Mouse (Mus musculus) cerebellum, adult 2 months (tissue): Measurements from ENCODE around the gene Tcf19. TPM values are rescaled to one million over a fixed set of nuclear protein-coding genes. Genes with fewer than 3 reads are reported as not detected.
A peak's percentile ranks its signal among the peaks of the same experiment; 100 is the strongest.
"Not testable (repeated sequence)": the region's sequence is repeated elsewhere in the genome, so short reads cannot be mapped to it uniquely, and the experiment has no call there.

Source experiments
- DNase-seq, 2 experiments: peaks; one replicate each; pipeline ENCODE4 v3.0.0; 2021
- H3K27ac ChIP-seq: fragments of 200-500 bp; 2 replicates; pipeline ENCODE4 v1.5.1; 2012; ENCODE audit warnings: low read length, control low read depth, inconsistent platforms; ENCODE audit not compliant: insufficient read depth
- H3K27me3 ChIP-seq: fragments of 200-500 bp; 2 replicates; pipeline ENCODE4 v1.6.1; 2012; ENCODE audit warnings: inconsistent platforms, mild to moderate bottlenecking, low read length, moderate library complexity; ENCODE audit not compliant: control insufficient read depth, insufficient read depth
- H3K4me1 ChIP-seq: fragments of 200-500 bp; 2 replicates; pipeline ENCODE4 v1.6.1; 2011; ENCODE audit warnings: low read length; ENCODE audit not compliant: control insufficient read depth, insufficient read depth
- H3K4me3 ChIP-seq: fragments of 200-500 bp; replicated peaks from 2 replicates; pipeline ENCODE3; 2011; ENCODE audit warnings: mild to moderate bottlenecking, low read depth, low read length, control low read depth; ENCODE audit not compliant: insufficient read depth
- CTCF ChIP-seq: fragments of 200-500 bp; IDR thresholded peaks from 2 replicates; pipeline ENCODE4 v1.5.1; 2011; ENCODE audit warnings: low read depth, mild to moderate bottlenecking, control low read depth, low read length, moderate library complexity, borderline replicate concordance; ENCODE audit not compliant: insufficient read depth
- POLR2A ChIP-seq: fragments of 200-500 bp; IDR thresholded peaks from 2 replicates; pipeline ENCODE4 v1.6.1; 2011; ENCODE audit warnings: low read length, control low read depth, borderline replicate concordance; ENCODE audit not compliant: insufficient read depth
- WGBS: fragments of 180-500 bp; shearing (Covaris S2); methylation state at CpG from one replicate; pipeline ENCODE4 v1.1.7; 2018; 5-methylcytosine and 5-hydroxymethylcytosine counted together
- polyA plus RNA-seq: library from polyadenylated mRNA; depleted of rRNA; stranded (reverse); fragments of >200 nt; gene quantifications from 2 replicates; pipeline ENCODE4 v1.2.3, GENCODE M21; 2012

Tcf19 gene
- polyA plus RNA-seq, 1 experiment = 6.7 TPM

DNA sequence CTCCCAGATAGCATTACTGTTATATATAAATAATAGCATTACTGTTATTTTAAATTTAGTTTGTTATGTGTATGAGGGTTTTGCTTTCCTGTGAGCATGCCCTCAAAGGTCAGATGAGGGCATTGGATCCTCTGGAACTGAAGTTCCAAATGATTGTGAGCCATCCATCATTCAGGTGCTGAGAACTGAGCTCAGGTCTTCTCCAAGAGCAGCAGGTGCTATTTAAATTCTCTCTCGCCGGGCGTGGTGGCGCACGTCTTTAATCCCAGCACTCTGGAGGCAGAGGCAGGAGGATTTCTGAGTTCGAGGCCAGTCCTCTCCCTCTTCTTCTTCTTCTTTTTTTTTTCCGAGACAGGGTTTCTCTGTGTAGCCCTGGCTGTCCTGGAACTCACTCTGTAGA lies 19.5 kb downstream of the Tcf19 start:
- whole genome bisulfite sequencing = 94% methylated on average over 7 of the region's 7 CpGs
- Histone ChIP-seq H3K27me3 (no peaks in the 10 kb centered on the region), H3K27ac (no peak overlapping the region), H3K4me3 (no peak overlapping the region), H3K4me1 (no peaks in the 10 kb centered on the region)
- TF ChIP-seq CTCF = no peak
- TF ChIP-seq POLR2A = no peak
- DNase-seq = no peak

GRCm38 (mm10) chr17:35490320-35490719 lies 26.3 kb downstream of the Tcf19 start:
- no peak for DNase-seq
- Histone ChIP-seq H3K4me1 (no peaks in the 10 kb centered on the region), H3K27me3 (no peaks in the 10 kb centered on the region), H3K27ac (no peak overlapping the region), H3K4me3 (no peak overlapping the region)
- 50% methylated on average over 5 of the region's 5 CpGs for WGBS
- no peak for TF ChIP-seq CTCF
- TF ChIP-seq POLR2A = no peak

DNA sequence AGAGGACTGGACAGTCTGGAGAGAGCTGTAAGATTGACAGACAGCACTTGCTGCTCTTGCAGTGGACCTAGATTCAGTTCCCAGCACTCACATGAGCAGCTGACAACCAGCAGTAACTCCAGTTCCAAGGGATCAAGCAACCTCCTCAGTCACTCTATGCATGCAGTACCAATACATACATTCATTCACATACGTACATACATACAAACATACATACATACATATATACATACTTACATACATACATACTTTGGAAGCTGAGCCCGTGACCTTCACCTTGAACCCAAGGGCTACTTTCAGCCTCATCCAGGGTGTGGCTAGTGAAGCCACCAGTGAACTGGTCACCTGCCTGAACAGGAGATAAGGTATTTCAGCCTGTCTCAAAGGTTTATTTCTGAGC lies 28.6 kb downstream of the Tcf19 start:
- WGBS = 97% methylated on average over 2 of the region's 2 CpGs
- H3K27ac ChIP-seq = no peak overlapping the region
- DNase-seq = no peak
- TF ChIP-seq POLR2A = no peak
- no peak for TF ChIP-seq CTCF
- no peak overlapping the region for H3K4me3 ChIP-seq
- H3K27me3 ChIP-seq = no peaks in the 10 kb centered on the region
- no peaks in the 10 kb centered on the region for H3K4me1 ChIP-seq

- no peak for TF ChIP-seq POLR2A
- no peak for TF ChIP-seq CTCF
- 33% methylated on average over 10 of the region's 10 CpGs for WGBS
- no peak overlapping the region for H3K4me3 ChIP-seq
- H3K27ac ChIP-seq = no peak overlapping the region
- H3K27me3 ChIP-seq = no peaks in the 10 kb centered on the region
- no peaks in the 10 kb centered on the region for H3K4me1 ChIP-seq
- no peak for DNase-seq
Observed at GRCm38 (mm10) chr17:35486726-35487125, 29.9 kb downstream of the Tcf19 start.

- TF ChIP-seq POLR2A = no peak
- TF ChIP-seq CTCF = no peak
- no peak for DNase-seq
- H3K4me1 ChIP-seq = no peaks in the 10 kb centered on the region
- no peak overlapping the region for H3K27ac ChIP-seq
- WGBS = 40% methylated on average over 4 of the region's 4 CpGs
- H3K4me3 ChIP-seq = no peak overlapping the region
- H3K27me3 ChIP-seq = no peaks in the 10 kb centered on the region
Observed at GRCm38 (mm10) chr17:35485702-35486101, 30.9 kb downstream of the Tcf19 start.

DNA sequence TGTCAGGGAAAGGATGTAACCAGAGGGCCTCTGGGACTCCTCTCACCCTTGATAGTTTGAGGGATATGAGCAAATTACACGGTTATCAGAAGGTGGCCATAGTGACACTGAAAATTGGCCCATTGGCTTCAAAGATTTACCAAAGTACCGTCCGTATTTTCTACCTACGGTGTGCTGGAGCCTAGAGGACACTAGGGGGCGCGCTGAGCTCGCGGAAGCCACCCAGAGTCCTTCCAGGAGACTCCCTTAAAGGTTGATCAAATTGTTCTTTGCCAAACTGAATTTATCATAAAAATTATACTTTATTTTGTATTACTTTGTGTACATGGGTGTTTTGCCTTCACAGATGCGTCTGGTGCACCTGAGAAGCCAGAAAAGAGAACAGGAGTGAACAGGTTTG lies 32.6 kb downstream of the Tcf19 start:
- WGBS = 1% methylated on average over 9 of the region's 9 CpGs
- DNase-seq = peak; percentile 18 to 49
- Histone ChIP-seq H3K4me3 (no peak overlapping the region), H3K27ac (no peak overlapping the region), H3K27me3 (no peaks in the 10 kb centered on the region), H3K4me1 (no peaks in the 10 kb centered on the region)
- TF ChIP-seq CTCF (peak; percentile 82), POLR2A (no peak)

DNA sequence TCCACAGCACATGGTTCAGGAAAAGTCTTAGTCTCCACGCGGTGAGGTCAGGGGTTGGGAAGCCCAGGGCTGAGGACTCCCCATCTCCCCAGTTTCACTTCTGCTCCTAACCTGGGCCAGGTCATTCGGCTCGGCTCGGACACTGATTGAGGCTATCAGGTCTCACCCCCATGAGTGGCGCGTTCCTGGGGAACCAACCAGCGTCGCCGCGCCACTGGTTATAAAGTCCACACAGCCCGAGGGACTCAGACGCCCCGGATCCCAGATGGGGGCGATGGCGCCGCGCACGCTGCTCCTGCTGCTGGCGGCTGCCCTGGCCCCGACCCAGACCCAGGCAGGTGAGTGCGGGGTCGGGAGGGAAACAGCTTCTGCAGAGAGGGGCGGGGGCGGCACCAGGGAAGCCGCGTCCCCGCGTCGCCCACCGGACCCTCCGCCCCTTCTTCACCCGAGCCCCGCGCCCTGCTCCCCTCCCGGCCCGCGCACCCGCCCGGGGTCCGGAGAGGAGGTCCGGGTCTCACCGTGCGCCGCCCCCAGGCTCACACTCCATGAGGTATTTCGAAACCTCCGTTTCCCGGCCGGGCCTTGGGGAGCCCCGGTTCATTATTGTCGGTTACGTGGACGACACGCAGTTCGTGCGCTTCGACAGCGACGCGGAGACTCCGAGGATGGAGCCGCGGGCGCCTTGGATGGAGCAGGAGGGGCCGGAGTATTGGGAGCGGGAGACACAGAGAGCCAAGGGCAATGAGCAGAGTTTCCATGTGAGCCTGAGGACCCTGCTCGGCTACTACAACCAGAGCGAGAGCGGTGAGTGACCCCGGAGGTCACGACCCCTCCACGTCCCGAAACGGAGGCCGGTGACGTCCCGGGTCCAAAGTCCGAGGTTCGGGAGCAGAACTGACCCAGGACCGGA lies 46.5 kb downstream of the Tcf19 start, which contains the start of gene H2-Q10:
Gene H2-Q10 (plus strand): TSS at position 248 of the 910 bp plus-strand sequence.
- Histone ChIP-seq H3K4me3 (no peak within 1 kb of the TSS), H3K4me1 (no peaks in the 10 kb centered on the region), H3K27ac (no peak within 1 kb of the TSS), H3K27me3 (peaks cover 3% of the 10 kb centered on the region; the same call in 1 of the 2 replicates)
- DNase-seq = no peak
- WGBS = 2% methylated on average over 80 of the region's 80 CpGs
- TF ChIP-seq CTCF (no peak), POLR2A (no peak)

- not testable (repeated sequence) for H3K4me3 ChIP-seq, DNase-seq, H3K4me1 ChIP-seq, H3K27ac ChIP-seq, H3K27me3 ChIP-seq
- 56% methylated on average over 3 of the region's 3 CpGs for WGBS
Observed at GRCm38 (mm10) chr17:35468936-35469335, 47.7 kb downstream of the Tcf19 start.
